16 mouse cellular contexts compared by ENCODE assay signal in genomic region chr17:24794791-24795190, GRCm38 (mm10). TPM values are rescaled to one million over a fixed set of nuclear protein-coding genes. Genes with fewer than 3 reads are reported as not detected.
DNase-seq lines count a peak whose midpoint lies in the region.
"Had no signal": no experiment of that assay in that cellular context is flagged by ENCODE, and none has a peak within 500 bp of the region (broad histone marks: within the 10 kb centered on the region; RNA-seq: fewer than 3 reads in every experiment).

No protein-coding gene starts in this region.

- peak; percentile 17 to 84 for DNase-seq in adrenal gland, adult (ENCODE audit: inconsistent age in 2 of 2, low spot score in 1 of 2)
- DNase-seq in adrenal gland, postnatal 4 days (ENCODE audit: low spot score in 2 of 2): no peak
- peak; percentile 71 for DNase-seq in heart, adult 11 months
- no peak for DNase-seq in heart, postnatal 25 days (ENCODE audit: low spot score)
- peak; percentile 25 for DNase-seq in lung, postnatal 10 days
- no peak for DNase-seq in lung, postnatal 14 days
- DNase-seq in frontal cortex, postnatal 25 days (ENCODE audit: low spot score in 2 of 2): no peak
- no peak for DNase-seq in right cerebral cortex, postnatal 25 days
- DNase-seq: gastrocnemius, adult 2 months; heart, adult 2 months; kidney, adult 8-10 months; lung, adult 2 months had no signal

- intact Hi-C loops in heart, postnatal 25 days (cut with DNase I): no loop called here

RNA-seq across cellular contexts. Expression of gene Meiob, which starts 9.3 kb away (rescaled TPM):
- 1 to 10 TPM in 1 of 2 experiments, under 1 TPM in 1; 0.64 to 1.3 TPM for total RNA-seq in adrenal gland, postnatal 4 days (2021)
- total RNA-seq in heart, postnatal 25 days (2021): not detected
- total RNA-seq: gastrocnemius, adult 2 months; layer of hippocampus, postnatal 10 days; left cerebral cortex, adult 8-10 months; midbrain, postnatal 0 days had no signal

RNA-seq across cellular contexts. Expression of gene Hs3st6, which starts 42.0 kb away (rescaled TPM):
- total RNA-seq in adrenal gland, postnatal 4 days (2021): 1 to 10 TPM; 3.2 to 4.2 TPM
- total RNA-seq in heart, postnatal 25 days (2021): not detected
- total RNA-seq: common myeloid progenitor, adult 5-6 weeks; gastrocnemius, adult 2 months; heart, adult 2 months had no signal

RNA-seq across cellular contexts. Expression of gene Hagh, which starts 45.2 kb away (rescaled TPM):
- total RNA-seq in adrenal gland, postnatal 4 days (2021): 10 to 100 TPM; 67.0 to 77.5 TPM
- total RNA-seq in heart, postnatal 25 days (2021): 100 to 1,000 TPM in 1 of 2 experiments, 10 to 100 TPM in 1; 97.1 to 108 TPM

RNA-seq across cellular contexts. Expression of gene Fahd1, which starts 55.4 kb away (rescaled TPM):
- 10 to 100 TPM; 28.9 to 30.5 TPM for total RNA-seq in adrenal gland, postnatal 4 days (2021)
- 10 to 100 TPM; 88.1 to 88.6 TPM for total RNA-seq in heart, postnatal 25 days (2021)

RNA-seq across cellular contexts. Expression of gene Msrb1, which starts 58.3 kb away (rescaled TPM):
- 10 to 100 TPM; 62.0 to 74.6 TPM for total RNA-seq in adrenal gland, postnatal 4 days (2021)
- 100 to 1,000 TPM; 191 to 194 TPM for total RNA-seq in heart, postnatal 25 days (2021)

Comparison
In these comparisons a context has a peak if more than half of its experiments do, and no peak if none do; other contexts are left out.
1. DNase-seq: peak in adrenal gland, adult (2 of 2), heart, adult 11 months (single experiment) and lung, postnatal 10 days (single experiment); none in adrenal gland, postnatal 4 days (0 of 2), heart, postnatal 25 days (single experiment), lung, postnatal 14 days (single experiment), frontal cortex, postnatal 25 days (0 of 2) and right cerebral cortex, postnatal 25 days (single experiment).